Mouse (Mus musculus) CH12.LX (cell line): ENCODE measurements around the gene Vps37b. TPM values are rescaled to one million over a fixed set of nuclear protein-coding genes. Genes with fewer than 3 reads are reported as not detected.

ENCODE experiments used
- DNase-seq: peaks from one replicate; pipeline ENCODE4 v3.0.0-alpha.2; 2013; ENCODE audit errors: extremely low read depth
- H3K27ac ChIP-seq: 2 replicates; pipeline ENCODE4 v1.5.1; 2012; ENCODE audit warnings: low read depth, mild to moderate bottlenecking, control low read depth, moderate library complexity; ENCODE audit not compliant: insufficient read depth
- H3K27me3 ChIP-seq: replicated peaks from 2 replicates; pipeline ENCODE3; 2012; ENCODE audit warnings: inconsistent platforms
- H3K36me3 ChIP-seq, 2 experiments: replicated peaks in 1 of 2; 2 replicates each; pipeline versions ENCODE3 to v1.6.1; 2012; ENCODE audit warnings: inconsistent platforms in 1 of 2, low read length in 1 of 2, mild to moderate bottlenecking in 1 of 2, mixed read lengths in 1 of 2, moderate library complexity in 1 of 2; ENCODE audit not compliant: control insufficient read depth in 1 of 2, insufficient read depth in 1 of 2
- H3K4me1 ChIP-seq, 2 experiments: 2 replicates each; pipeline ENCODE4 v1.6.1; 2012; ENCODE audit warnings: inconsistent platforms in 1 of 2, moderate library complexity in 1 of 2; ENCODE audit not compliant: insufficient read depth in 2 of 2, control insufficient read depth in 1 of 2
- H3K4me2 ChIP-seq: 2 replicates; pipeline ENCODE4 v1.6.1; 2012; ENCODE audit warnings: low read depth, mild to moderate bottlenecking, control low read depth; ENCODE audit not compliant: poor library complexity, insufficient read depth, severe bottlenecking
- H3K4me3 ChIP-seq, 3 experiments: fragments of 150-350 bp in 1 of 3; sonication (generic) in 1 of 3; replicated peaks in 1 of 3; 2 replicates each; pipeline versions ENCODE3 to v1.5.1; 2011 to 2012; ENCODE audit warnings: low read depth in 2 of 3, low read length in 2 of 3, mild to moderate bottlenecking in 2 of 3, moderate library complexity in 2 of 3, control low read depth in 1 of 3, improper control_type of control experiment in 1 of 3, inconsistent platforms in 1 of 3, mixed read lengths in 1 of 3; ENCODE audit not compliant: poor library complexity in 1 of 3
- H3K79me2 ChIP-seq: replicated peaks from 2 replicates; pipeline ENCODE4 v1.6.1; 2012; ENCODE audit warnings: mild to moderate bottlenecking, moderate library complexity; ENCODE audit not compliant: control insufficient read depth, poor library complexity, insufficient read depth, severe bottlenecking; ENCODE audit errors: extremely low read depth
- H3K9ac ChIP-seq: 2 replicates; pipeline ENCODE4 v1.6.1; 2012; ENCODE audit warnings: low read depth, mild to moderate bottlenecking, control low read depth, moderate library complexity; ENCODE audit not compliant: insufficient read depth
- H3K9me3 ChIP-seq: replicated peaks from 2 replicates; pipeline ENCODE3; 2012; ENCODE audit warnings: low read length, inconsistent platforms, mixed read lengths
- BHLHE40 ChIP-seq: IDR thresholded peaks from 2 replicates; pipeline ENCODE4 v1.6.1; 2011; ENCODE audit warnings: mild to moderate bottlenecking, low read depth, low read length, improper control_type of control experiment
- CHD1 ChIP-seq: IDR thresholded peaks from 2 replicates; pipeline ENCODE4 v1.6.1; 2012; ENCODE audit warnings: low read depth, low read length, improper control_type of control experiment, inconsistent platforms
- CHD2 ChIP-seq: IDR thresholded peaks from 2 replicates; pipeline ENCODE4 v1.6.1; 2011; ENCODE audit warnings: low read length, improper control_type of control experiment
- E2F4 ChIP-seq: IDR thresholded peaks from 2 replicates; pipeline ENCODE4 v1.6.1; 2011; ENCODE audit warnings: low read depth, low read length, improper control_type of control experiment; ENCODE audit not compliant: insufficient replicate concordance
- ELF1 ChIP-seq: IDR thresholded peaks from 2 replicates; pipeline ENCODE4 v1.6.1; 2014; ENCODE audit warnings: low read depth, mild to moderate bottlenecking, inconsistent platforms, low read length, improper control_type of control experiment
- EP300 ChIP-seq: IDR thresholded peaks from 2 replicates; pipeline ENCODE4 v1.6.1; 2011; ENCODE audit warnings: low read length, improper control_type of control experiment
- ETS1 ChIP-seq: conservative IDR thresholded peaks from 2 replicates; pipeline ENCODE4 v1.6.1; 2012; ENCODE audit warnings: low read depth, mild to moderate bottlenecking, inconsistent platforms, low read length, improper control_type of control experiment, moderate library complexity
- GABPA ChIP-seq: IDR thresholded peaks from 2 replicates; pipeline ENCODE4 v1.6.1; 2012; ENCODE audit warnings: low read depth, low read length, improper control_type of control experiment, inconsistent platforms; ENCODE audit not compliant: insufficient replicate concordance
- KAT2A ChIP-seq: IDR thresholded peaks from 2 replicates; pipeline ENCODE4 v1.6.1; 2012; ENCODE audit warnings: low read length, improper control_type of control experiment, inconsistent platforms; ENCODE audit not compliant: insufficient replicate concordance
- MAFK ChIP-seq: IDR thresholded peaks from 2 replicates; pipeline ENCODE4 v1.6.1; 2011; ENCODE audit warnings: low read length, improper control_type of control experiment; ENCODE audit not compliant: insufficient replicate concordance
- MAX ChIP-seq: IDR thresholded peaks from 2 replicates; pipeline ENCODE4 v1.6.1; 2011; ENCODE audit warnings: low read length, improper control_type of control experiment
- MEF2A ChIP-seq: IDR thresholded peaks from 2 replicates; pipeline ENCODE4 v1.6.1; 2014; ENCODE audit warnings: low read depth, mild to moderate bottlenecking, inconsistent platforms, low read length, improper control_type of control experiment, borderline replicate concordance
- MXI1 ChIP-seq: IDR thresholded peaks from 2 replicates; pipeline ENCODE4 v1.6.1; 2011; ENCODE audit warnings: mild to moderate bottlenecking, low read depth, low read length, improper control_type of control experiment
- MYC ChIP-seq: IDR thresholded peaks from 2 replicates; pipeline ENCODE4 v1.6.1; 2011; ENCODE audit warnings: low read depth, mild to moderate bottlenecking, improper control_type of control experiment, low read length
- NRF1 ChIP-seq: IDR thresholded peaks from 2 replicates; pipeline ENCODE4 v1.6.1; 2014; ENCODE audit warnings: low read depth, mild to moderate bottlenecking, inconsistent platforms, low read length, improper control_type of control experiment, moderate library complexity
- POLR2A ChIP-seq: IDR thresholded peaks from 2 replicates; pipeline ENCODE4 v1.6.1; 2011; ENCODE audit warnings: low read depth, mild to moderate bottlenecking, improper control_type of control experiment, low read length
- POLR2AphosphoS2 ChIP-seq: IDR thresholded peaks from 2 replicates; pipeline ENCODE4 v1.6.1; 2011; ENCODE audit warnings: low read depth, low read length, improper control_type of control experiment
- RAD21 ChIP-seq: IDR thresholded peaks from 2 replicates; pipeline ENCODE4 v1.6.1; 2011; ENCODE audit warnings: low read depth, mild to moderate bottlenecking, low read length, improper control_type of control experiment, moderate library complexity
- TCF12 ChIP-seq: IDR thresholded peaks from 2 replicates; pipeline ENCODE4 v1.6.1; 2014; ENCODE audit warnings: low read depth, mild to moderate bottlenecking, inconsistent platforms, low read length, improper control_type of control experiment
- USF1 ChIP-seq: IDR thresholded peaks from 2 replicates; pipeline ENCODE4 v1.6.1; 2014; ENCODE audit warnings: low read depth, mild to moderate bottlenecking, inconsistent platforms, low read length, improper control_type of control experiment
- USF2 ChIP-seq: conservative IDR thresholded peaks from 2 replicates; pipeline ENCODE4 v1.6.1; 2011; ENCODE audit warnings: low read depth, low read length, improper control_type of control experiment
- ZKSCAN1 ChIP-seq: IDR thresholded peaks from 2 replicates; pipeline ENCODE4 v1.6.1; 2012; ENCODE audit warnings: low read depth, inconsistent platforms, low read length, improper control_type of control experiment, borderline replicate concordance
- ZMIZ1 ChIP-seq: IDR thresholded peaks from 2 replicates; pipeline ENCODE4 v1.6.1; 2012; ENCODE audit warnings: low read depth, mild to moderate bottlenecking, inconsistent platforms, low read length, improper control_type of control experiment
- dilution Hi-C: fragments of 300-500 bp; cut with MboI; formaldehyde crosslinking; loops from 2 replicates; pipeline ENCODE4 v1.14.3; 2020; ENCODE audit warnings: low sequenced_read_pairs; ENCODE audit not compliant: extremely low pct_unique_long_range_greater_than_20kb, extremely low pct_ligation_motif_present
- in situ Hi-C: fragments of 300-500 bp; cut with MboI; formaldehyde crosslinking; loops from 3 replicates; pipeline ENCODE4 v1.14.3; 2019; ENCODE audit warnings: low sequenced_read_pairs, low pct_ligation_motif_present, low pct_unique_long_range_greater_than_20kb, mixed read lengths
- polyA plus RNA-seq: library from polyadenylated mRNA; unstranded; fragments of >175 nt; gene quantifications from 2 replicates; pipeline ENCODE4 v1.2.1, GENCODE M21; 2012; ENCODE audit warnings: low read depth; ENCODE audit not compliant: insufficient read length
- total RNA-seq, 2 experiments: library from RNA; depleted of rRNA; stranded (reverse); fragments of 300-350 nt in 1 of 2; fragments of >200 nt in 1 of 2; gene quantifications; 2 replicates each; pipeline ENCODE4 v1.2.3; 2012 to 2014

The Vps37b gene
- total and polyA plus RNA-seq, 3 experiments = 8.7 to 23.5 (median 10.2) TPM

GRCm38 (mm10) chr5:124022365-124022764, 9.7 kb downstream of the Vps37b start (continued):
- no peak for TF ChIP-seq ZKSCAN1
- TF ChIP-seq ZMIZ1 = no peak
- TF ChIP-seq E2F4 = no peak
- no peak for TF ChIP-seq RAD21
- no peak for TF ChIP-seq USF1
- TF ChIP-seq BHLHE40 = peak; percentile 62; the same call in 1 of the 2 replicates
- TF ChIP-seq USF2 = no peak
- TF ChIP-seq MAFK = peak; percentile 71; the same call in 1 of the 2 replicates
- TF ChIP-seq KAT2A = no peak
- TF ChIP-seq POLR2A = no peak
- TF ChIP-seq EP300 = peak; percentile 84
- peak; percentile 66 for TF ChIP-seq CHD2

DNA sequence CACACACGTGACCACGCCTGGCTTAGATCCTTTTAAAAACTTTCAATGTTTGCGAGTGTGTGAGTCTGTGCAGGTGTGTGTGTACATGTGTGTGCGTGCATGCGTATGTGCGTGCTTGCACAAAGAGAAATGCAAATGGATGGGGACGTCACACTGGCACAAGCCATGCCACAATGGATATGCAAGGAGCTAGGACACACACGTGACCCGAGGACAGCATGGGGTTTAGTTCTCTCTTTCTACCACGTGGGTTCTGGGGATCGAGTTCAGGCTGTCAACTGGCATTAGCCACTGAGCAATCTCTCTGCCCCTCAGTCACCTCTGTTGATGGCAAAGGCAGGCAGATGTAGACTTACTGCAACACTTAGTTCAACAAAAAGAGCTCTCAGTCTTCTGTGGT, 10.4 kb downstream of the Vps37b start:
- H3K4me3 ChIP-seq = peak overlapping the region in 1 of 3 experiments; percentile 20
- peaks cover 3 to 50% of the 10 kb centered on the region in 2 experiments for H3K36me3 ChIP-seq
- no peak for DNase-seq
- in situ Hi-C loops = no loop called here
- H3K27me3 ChIP-seq = no peaks in the 10 kb centered on the region
- H3K4me2 ChIP-seq = peak overlapping the region; percentile 90
- peaks cover 53 to 96% of the 10 kb centered on the region in 2 experiments for H3K4me1 ChIP-seq
- H3K27ac ChIP-seq = peak overlapping the region; percentile 8; the same call in 1 of the 2 replicates
- peaks cover 18% of the 10 kb centered on the region for H3K79me2 ChIP-seq
- peak overlapping the region; percentile 48 for H3K9ac ChIP-seq
- H3K9me3 ChIP-seq = no peaks in the 10 kb centered on the region
- dilution Hi-C loops = no loop called here
- TF ChIP-seq MEF2A = no peak
- peak; percentile 79 for TF ChIP-seq MXI1
- no peak for TF ChIP-seq CHD1
- no peak for TF ChIP-seq MAFK
- TF ChIP-seq MAX = peak; percentile 80
- no peak for TF ChIP-seq KAT2A
- TF ChIP-seq BHLHE40 = peak; percentile 86
- no peak for TF ChIP-seq POLR2AphosphoS2
- TF ChIP-seq USF1 = peak; percentile 51
- no peak for TF ChIP-seq NRF1
- TF ChIP-seq TCF12 = no peak
- TF ChIP-seq, all 38 proteins: peak for 4

- in situ Hi-C loops = no loop called here
- no peak overlapping the region for H3K9ac ChIP-seq
- peaks cover 17% of the 10 kb centered on the region for H3K79me2 ChIP-seq
- no peaks in the 10 kb centered on the region for H3K9me3 ChIP-seq
- no peaks in the 10 kb centered on the region for H3K27me3 ChIP-seq
- TF ChIP-seq GABPA = no peak
- 0 out of 2 replicates have a peak, but pooled peaks have one; percentile 9 for TF ChIP-seq ETS1
- no peak for TF ChIP-seq ELF1
- no peak for TF ChIP-seq MEF2A
- no peak for TF ChIP-seq MYC
- no peak for TF ChIP-seq ZMIZ1
- no peak for TF ChIP-seq NRF1
- TF ChIP-seq, all 38 proteins: peak for 1
- no peak overlapping the region for H3K27ac ChIP-seq
- H3K4me2 ChIP-seq = no peak overlapping the region; the same call in 1 of the 2 replicates
- peaks cover 0 to 48% of the 10 kb centered on the region in 2 experiments for H3K36me3 ChIP-seq
- peaks cover 55 to 96% of the 10 kb centered on the region in 2 experiments for H3K4me1 ChIP-seq
- no peak for DNase-seq
- no peak overlapping the region for H3K4me3 ChIP-seq
- dilution Hi-C loops = no loop called here
Observed at GRCm38 (mm10) chr5:124021148-124021547, 10.9 kb downstream of the Vps37b start.
